Mouse (Mus musculus) embryonic facial prominence, embryonic 10.5 days (tissue): ENCODE measurements at regions not wholly inside any gene's neighbourhood (a gene's known extent, or its start where the extent isn't known, plus 50 kb on each side); places are given as distances from the start of the nearest gene placed in this dataset.
"Not testable (repeated sequence)": the region's sequence is repeated elsewhere in the genome, so short reads cannot be mapped to it uniquely, and the experiment has no call there.

Experiments
- DNase-seq: peaks from one replicate; pipeline ENCODE4 v3.0.0-alpha.2; 2017; ENCODE audit warnings: low spot score
- H3K27ac ChIP-seq: fragments of 300-500 bp; sonication (generic); replicated peaks from 2 replicates; pipeline ENCODE4 v1.5.1; 2016; ENCODE audit warnings: mild to moderate bottlenecking
- H3K27me3 ChIP-seq: fragments of 300-500 bp; sonication (generic); replicated peaks from 2 replicates; pipeline ENCODE4 v1.6.1; 2016; ENCODE audit warnings: low read depth, mild to moderate bottlenecking; ENCODE audit not compliant: poor library complexity, severe bottlenecking
- H3K36me3 ChIP-seq: fragments of 300-500 bp; sonication (generic); replicated peaks from 2 replicates; pipeline ENCODE4 v1.6.1; 2016; ENCODE audit warnings: mild to moderate bottlenecking, moderate library complexity
- H3K4me1 ChIP-seq: fragments of 300-500 bp; sonication (generic); 2 replicates; pipeline ENCODE4 v1.6.1; 2016
- H3K4me3 ChIP-seq: fragments of 300-500 bp; sonication (generic); 2 replicates; pipeline ENCODE4 v1.5.1; 2016; ENCODE audit warnings: mild to moderate bottlenecking, moderate library complexity
- H3K9me3 ChIP-seq: fragments of 300-500 bp; sonication (generic); 2 replicates; pipeline ENCODE4 v1.6.1; 2016; ENCODE audit warnings: mild to moderate bottlenecking
- WGBS: fragments of 180-500 bp; shearing (Covaris S2); methylation state at CpG from one replicate; pipeline ENCODE4 v1.1.7; 2016; 5-methylcytosine and 5-hydroxymethylcytosine counted together

DNA sequence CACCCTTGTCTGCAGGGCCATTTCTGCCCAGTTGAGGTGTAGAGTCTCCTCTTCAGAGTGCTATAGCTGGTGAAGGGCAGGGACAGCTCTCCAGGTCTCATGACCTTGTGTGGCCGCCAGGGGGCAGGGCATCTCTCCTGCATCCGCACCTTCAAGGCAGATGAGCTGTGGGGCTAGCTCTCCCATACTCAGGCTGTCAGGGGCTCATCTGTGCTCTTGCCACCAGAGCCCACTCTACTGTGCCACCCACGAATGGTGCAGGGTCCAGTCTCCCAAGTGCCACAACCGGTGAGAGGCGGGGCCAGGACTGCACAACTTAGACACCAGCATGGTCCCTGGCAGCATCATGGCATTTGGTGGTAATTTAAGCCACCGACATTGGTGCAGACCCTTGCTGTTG lies 111.3 kb downstream of the Syt10 start:
- H3K9me3 ChIP-seq = no peaks in the 10 kb centered on the region

DNA sequence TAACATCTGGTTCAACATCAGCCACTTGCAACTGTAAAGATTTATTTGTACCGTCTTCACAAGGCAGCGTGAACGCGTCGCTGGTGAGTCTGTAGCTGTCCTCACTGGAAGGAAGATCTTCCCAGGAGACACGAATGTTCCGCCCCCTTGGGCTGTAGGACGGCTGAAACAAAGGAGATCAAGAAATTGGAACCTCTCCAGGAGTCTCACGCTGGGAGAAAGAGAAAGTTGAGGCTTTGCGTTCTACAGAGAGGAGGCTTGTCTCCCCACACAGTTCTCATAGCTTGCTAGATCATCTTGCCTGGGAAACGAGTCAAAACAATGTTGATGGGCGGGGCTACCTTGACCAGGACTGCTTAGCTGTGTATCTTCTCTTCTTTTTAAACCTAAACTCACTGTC lies 117.3 kb downstream of the Syt10 start:
- Histone ChIP-seq H3K27me3 (no peaks in the 10 kb centered on the region), H3K4me3 (no peak overlapping the region), H3K27ac (no peak overlapping the region), H3K36me3 (no peaks in the 10 kb centered on the region), H3K9me3 (no peaks in the 10 kb centered on the region), H3K4me1 (no peaks in the 10 kb centered on the region)
- 61% methylated on average over 12 of the region's 12 CpGs for WGBS
- DNase-seq = no peak

More for the DNA sequence above, 111.3 kb downstream of the Syt10 start:
- no peaks in the 10 kb centered on the region for H3K36me3 ChIP-seq
- H3K4me3 ChIP-seq = no peak overlapping the region
- H3K4me1 ChIP-seq = no peaks in the 10 kb centered on the region
- no peaks in the 10 kb centered on the region for H3K27me3 ChIP-seq
- 33% methylated on average over 6 of the region's 6 CpGs for WGBS
- peak; percentile 67 for DNase-seq
- no peak overlapping the region for H3K27ac ChIP-seq

DNA sequence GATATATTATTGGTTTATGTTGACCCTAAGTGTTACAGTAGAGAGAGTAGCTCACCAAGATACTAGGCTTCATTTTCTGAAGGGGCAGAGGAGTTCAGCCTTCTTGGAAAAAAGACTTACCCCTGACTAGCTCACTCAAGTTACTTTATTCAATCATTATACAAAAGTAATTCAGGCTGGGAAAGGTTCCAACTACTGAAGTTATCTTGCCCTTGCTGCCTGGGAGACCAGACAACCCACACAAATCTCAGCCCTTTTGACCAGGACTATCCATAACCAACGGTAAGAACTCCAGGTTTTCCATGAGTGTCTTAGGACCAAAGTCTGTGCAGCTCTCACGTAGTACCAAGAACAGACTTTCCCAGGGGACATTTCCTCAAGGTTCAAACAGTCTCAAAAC lies 105.5 kb upstream of the Rabl2 start:
- 0 out of 2 replicates have a peak, but pooled peaks cover 3% of the 10 kb centered on the region for H3K9me3 ChIP-seq
- no peak overlapping the region for H3K4me3 ChIP-seq
- no peak overlapping the region for H3K27ac ChIP-seq
- no peaks in the 10 kb centered on the region for H3K27me3 ChIP-seq
- no peak for DNase-seq
- WGBS = 80% methylated on average over 2 of the region's 2 CpGs
- H3K36me3 ChIP-seq = no peaks in the 10 kb centered on the region
- H3K4me1 ChIP-seq = no peaks in the 10 kb centered on the region

GRCm38 (mm10) chr15:89676366-89676765 lies 84.6 kb upstream of the Rabl2 start:
- no peaks in the 10 kb centered on the region for H3K4me1 ChIP-seq
- no peaks in the 10 kb centered on the region for H3K27me3 ChIP-seq
- no peak overlapping the region for H3K4me3 ChIP-seq
- no peaks in the 10 kb centered on the region for H3K9me3 ChIP-seq
- DNase-seq = no peak
- no peaks in the 10 kb centered on the region for H3K36me3 ChIP-seq
- no peak overlapping the region for H3K27ac ChIP-seq

DNA sequence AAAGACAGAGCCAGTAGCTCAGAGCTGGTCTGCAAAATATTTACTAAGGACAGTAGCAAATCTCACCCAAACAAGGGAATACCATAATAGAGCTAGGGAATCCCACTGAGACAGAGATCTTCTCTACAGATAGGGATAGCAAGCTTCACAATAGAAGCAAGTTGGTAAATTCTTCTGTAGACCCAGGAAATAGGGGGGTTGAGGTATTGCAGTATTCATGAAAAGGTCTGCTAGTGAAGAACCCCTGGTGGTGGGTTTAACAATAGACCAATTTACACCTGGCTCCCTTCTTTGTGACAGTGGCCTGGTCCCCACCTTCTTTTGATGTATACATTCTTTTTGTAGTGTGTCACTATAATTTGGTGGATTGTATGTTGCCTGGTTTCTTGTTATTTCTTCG lies 64.8 kb upstream of the Rabl2 start:
- not testable (repeated sequence) for H3K9me3 ChIP-seq, H3K36me3 ChIP-seq, H3K27ac ChIP-seq, H3K4me1 ChIP-seq, DNase-seq, H3K4me3 ChIP-seq, H3K27me3 ChIP-seq
- 93% methylated on average over 1 of the region's 1 CpGs for WGBS
